Mouse (Mus musculus) heart, embryonic 15.5 days (tissue): ENCODE results near the gene Rnase13. TPM values are rescaled to one million over a fixed set of nuclear protein-coding genes. Genes with fewer than 3 reads are reported as not detected.

Experiments
- ATAC-seq: fragments of 200-750 bp; cut with Nextera tagmentation; replicated peaks from 2 replicates; pipeline ENCODE4 v1.8.0; 2017; ENCODE audit warnings: low read depth, moderate TSS enrichment; ENCODE audit not compliant: insufficient number of reproducible peaks, insufficient read depth, low FRiP score
- H3K27ac ChIP-seq: fragments of 300-500 bp; sonication (generic); 2 replicates; pipeline ENCODE4 v1.5.1; 2015; ENCODE audit warnings: mild to moderate bottlenecking, inconsistent platforms
- H3K27me3 ChIP-seq: fragments of 300-500 bp; sonication (generic); 2 replicates; pipeline ENCODE4 v1.6.1; 2015; ENCODE audit warnings: inconsistent platforms
- H3K36me3 ChIP-seq: fragments of 300-500 bp; sonication (generic); 2 replicates; pipeline ENCODE4 v1.6.1; 2015; ENCODE audit warnings: mild to moderate bottlenecking, inconsistent platforms
- H3K4me1 ChIP-seq: fragments of 300-500 bp; sonication (generic); replicated peaks from 2 replicates; pipeline ENCODE4 v1.6.1; 2015; ENCODE audit warnings: inconsistent platforms
- H3K4me2 ChIP-seq: fragments of 300-500 bp; sonication (generic); 2 replicates; pipeline ENCODE4 v1.6.1; 2015; ENCODE audit warnings: inconsistent platforms, mild to moderate bottlenecking, moderate library complexity
- H3K4me3 ChIP-seq: fragments of 300-500 bp; sonication (generic); 2 replicates; pipeline ENCODE4 v1.5.1; 2015; ENCODE audit warnings: mild to moderate bottlenecking, inconsistent platforms
- H3K9ac ChIP-seq: fragments of 300-500 bp; sonication (generic); 2 replicates; pipeline ENCODE4 v1.6.1; 2015; ENCODE audit warnings: mild to moderate bottlenecking, inconsistent platforms
- H3K9me3 ChIP-seq: fragments of 300-500 bp; sonication (generic); replicated peaks from 2 replicates; pipeline ENCODE4 v1.6.1; 2016; ENCODE audit warnings: inconsistent platforms
- WGBS: fragments of 180-500 bp; shearing (Covaris S2); methylation state at CpG from one replicate; pipeline ENCODE4 v1.1.7; 2015; ENCODE audit warnings: mixed read lengths; 5-methylcytosine and 5-hydroxymethylcytosine counted together
- polyA plus RNA-seq: library from polyadenylated mRNA; unstranded; fragments of >200 nt; fragmentation: Nextera tagmentation; extraction: Ambion mirVana; gene quantifications from 2 replicates; pipeline ENCODE4 v1.2.1, GENCODE M21; 2015

The Rnase13 gene
- polyA plus RNA-seq, 1 experiment from 2014 or later, result not detected

GRCm38 (mm10) chr14:51871741-51872140 lies 50.8 kb downstream of the Rnase13 start:
- H3K27me3 ChIP-seq, result no peaks in the 10 kb centered on the region
- no peak overlapping the region for H3K4me2 ChIP-seq
- no peak overlapping the region for H3K27ac ChIP-seq
- H3K36me3 ChIP-seq, result no peaks in the 10 kb centered on the region
- no peaks in the 10 kb centered on the region for H3K9me3 ChIP-seq
- 68% methylated on average over 9 of the region's 9 CpGs for WGBS
- H3K4me1 ChIP-seq, result no peaks in the 10 kb centered on the region
- no peak overlapping the region for H3K4me3 ChIP-seq
- no peak overlapping the region for H3K9ac ChIP-seq
- no peak for ATAC-seq

Other genes starting within 250 kb of the Rnase13 start
- gene Gm17079, start 227.3 kb downstream of the Rnase13 start, polyA plus RNA-seq, result not detected in 2 replicates
- gene Gm5800, start 205.6 kb downstream of the Rnase13 start, polyA plus RNA-seq, result not detected in 2 replicates
- gene Ang4, start 149.2 kb downstream of the Rnase13 start, polyA plus RNA-seq, result not detected in 2 replicates
- not detected in 2 replicates for gene AY358078, start 122.7 kb downstream of the Rnase13 start, polyA plus RNA-seq
- not detected in 2 replicates for gene Ear6, start 69.1 kb downstream of the Rnase13 start, polyA plus RNA-seq
- gene Mettl17, start 37.9 kb downstream of the Rnase13 start, polyA plus RNA-seq, result 35.6 and 39.4 TPM in 2 replicates
- gene Slc39a2, start 29.9 kb downstream of the Rnase13 start, polyA plus RNA-seq, result 0.29 and 0.34 TPM in 2 replicates
- gene Ndrg2, start 8.6 kb downstream of the Rnase13 start, polyA plus RNA-seq, result 330 and 367 TPM in 2 replicates
- not detected in 2 replicates for gene Tppp2, start 4.3 kb downstream of the Rnase13 start, polyA plus RNA-seq
- 51.8 and 69.2 TPM in 2 replicates for gene Arhgef40, start 61.9 kb upstream of the Rnase13 start, polyA plus RNA-seq
- gene Tmem253, start 92.9 kb upstream of the Rnase13 start, polyA plus RNA-seq, result 0.60 and 0.68 TPM in 2 replicates
- gene Zfp219, start 98.0 kb upstream of the Rnase13 start, polyA plus RNA-seq, result 18.1 and 23.6 TPM in 2 replicates
- gene Olfr221, start 119.7 kb upstream of the Rnase13 start, polyA plus RNA-seq, result not detected in 2 replicates
- gene Hnrnpc, start 181.3 kb upstream of the Rnase13 start, polyA plus RNA-seq, result 326 and 346 TPM in 2 replicates
- gene Rpgrip1, start 187.9 kb upstream of the Rnase13 start, polyA plus RNA-seq, result 27.8 and 32.6 TPM in 2 replicates